Mouse (Mus musculus) liver, adult (tissue): Measurements from ENCODE around the gene Srrm3.

ENCODE experiments used
- GATA4 ChIP-seq: IDR thresholded peaks from 2 replicates; pipeline ENCODE4 v1.6.1; 2014; ENCODE audit warnings: mild to moderate bottlenecking, low read length; ENCODE audit not compliant: insufficient replicate concordance

The Srrm3 gene

GRCm38 (mm10) chr5:135903058-135903457 lies 96.4 kb downstream of the Srrm3 start:
- TF ChIP-seq GATA4: no peak

- peak; percentile 64; the same call in 1 of the 2 replicates for TF ChIP-seq GATA4
Measured at GRCm38 (mm10) chr5:135903551-135904151, 97.0 kb downstream of the Srrm3 start.

GRCm38 (mm10) chr5:135904259-135904658 lies 97.6 kb downstream of the Srrm3 start:
- TF ChIP-seq GATA4: no peak

- TF ChIP-seq GATA4: no peak
Measured at GRCm38 (mm10) chr5:135905320-135906225, 98.9 kb downstream of the Srrm3 start.

- TF ChIP-seq GATA4: no peak
Measured at GRCm38 (mm10) chr5:135906846-135907245, 100.2 kb downstream of the Srrm3 start.

- TF ChIP-seq GATA4: no peak
Measured at GRCm38 (mm10) chr5:135907256-135907655, 100.6 kb downstream of the Srrm3 start.

- no peak for TF ChIP-seq GATA4
Measured at GRCm38 (mm10) chr5:135908185-135908584, 101.5 kb downstream of the Srrm3 start.

GRCm38 (mm10) chr5:135908989-135909388 lies 102.3 kb downstream of the Srrm3 start:
- no peak for TF ChIP-seq GATA4

- no peak for TF ChIP-seq GATA4
Measured at GRCm38 (mm10) chr5:135909646-135910045, 103.0 kb downstream of the Srrm3 start.

- TF ChIP-seq GATA4: no peak
Measured at GRCm38 (mm10) chr5:135910813-135911212, 104.1 kb downstream of the Srrm3 start.

- no peak for TF ChIP-seq GATA4
Measured at GRCm38 (mm10) chr5:135911633-135912220, 105.0 kb downstream of the Srrm3 start.

- no peak for TF ChIP-seq GATA4
Measured at GRCm38 (mm10) chr5:135913201-135913600, 106.5 kb downstream of the Srrm3 start.

- TF ChIP-seq GATA4: no peak
Measured at GRCm38 (mm10) chr5:135914156-135914555, 107.5 kb downstream of the Srrm3 start.

GRCm38 (mm10) chr5:135916051-135916565 lies 109.4 kb downstream of the Srrm3 start:
- TF ChIP-seq GATA4: no peak

- no peak for TF ChIP-seq GATA4
Measured at GRCm38 (mm10) chr5:135916601-135917000, 109.9 kb downstream of the Srrm3 start.
